Mouse (Mus musculus): ENCODE results near the gene Adcy5. TPM values are rescaled to one million over a fixed set of nuclear protein-coding genes. Genes with fewer than 3 reads are reported as not detected.

Adcy5 gene
- polyA plus RNA-seq, 2 experiments, result 2.5 to 10.1 TPM

DNA sequence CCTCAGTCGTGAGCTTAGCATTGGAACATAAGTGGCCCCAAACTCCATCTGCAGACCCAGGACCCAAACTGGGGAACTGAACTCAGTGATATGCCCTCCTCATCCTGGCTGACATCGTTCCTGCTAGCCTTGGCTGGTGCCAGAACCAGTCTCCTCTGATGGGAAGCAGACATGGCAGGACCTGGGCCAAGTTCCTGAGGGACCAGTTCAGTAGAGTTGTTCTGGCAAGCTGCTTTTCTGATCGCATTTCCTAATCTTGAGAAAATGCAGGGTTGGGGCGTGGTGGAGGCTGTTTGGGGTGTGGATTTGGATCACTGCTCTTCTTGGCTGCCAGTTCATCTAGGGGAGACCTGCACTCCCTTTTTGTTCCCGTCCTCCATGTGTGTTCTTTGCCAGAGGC, 143.1 kb downstream of the Adcy5 start:
- Histone ChIP-seq H3K4me2 (replicated peaks; ENCODE audit: low read depth, low read length, severe bottlenecking) (no peak overlapping the region), H3K4me3 (replicated peaks; ENCODE audit: low read length) (no peak overlapping the region), H3K4me1 (ENCODE audit: control insufficient read depth, insufficient read depth, low read length) (no peaks in the 10 kb centered on the region), H3K27ac (replicated peaks; ENCODE audit: low read depth, low read length) (no peak overlapping the region), H3K27me3 (ENCODE audit: control insufficient read depth, insufficient read depth, low read length) (no peaks in the 10 kb centered on the region), H3K9ac (ENCODE audit: low read depth, low read length, severe bottlenecking) (no peak overlapping the region), H3K9me3 (ENCODE audit: control insufficient read depth, low read length) (no peaks in the 10 kb centered on the region), H3K36me3 (ENCODE audit: control insufficient read depth, insufficient read depth, low read length) (peaks cover 3% of the 10 kb centered on the region; the same call in 1 of the 2 replicates)
- ATAC-seq (ENCODE audit: low FRiP score, low read depth) (no peak), DNase-seq (ENCODE audit: low spot score) (no peak)
- no peak for TF ChIP-seq POLR2A (IDR thresholded peaks at IDR 0.05; ENCODE audit: borderline replicate concordance, extremely low read depth, insufficient read depth, insufficient read length)
- WGBS, result 70% methylated on average over 5 of the region's 5 CpGs

DNA sequence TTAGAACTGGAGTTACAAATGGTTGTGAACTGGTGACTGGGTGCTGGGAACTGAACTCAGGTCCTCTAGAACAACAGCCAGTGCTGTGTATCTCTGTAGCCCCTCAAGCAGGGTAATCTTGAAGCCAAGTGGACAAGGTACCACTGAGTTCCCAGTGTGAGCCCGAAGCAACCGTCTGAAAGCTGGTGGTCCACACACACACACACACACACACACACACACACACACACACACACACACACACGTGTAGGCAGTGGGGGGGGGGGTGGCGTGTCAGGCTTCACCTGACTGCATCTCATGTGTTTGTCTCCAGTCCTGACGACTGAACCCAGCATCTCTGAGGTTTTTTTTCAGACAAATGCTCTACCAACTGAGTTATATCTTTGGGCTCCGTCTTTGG, 145.5 kb downstream of the Adcy5 start:
- H3K9me3 ChIP-seq (ENCODE audit: control insufficient read depth, low read length), result no peaks in the 10 kb centered on the region
- ATAC-seq (ENCODE audit: low FRiP score, low read depth), result no peak
- no peak overlapping the region for H3K27ac ChIP-seq (replicated peaks; ENCODE audit: low read depth, low read length)
- no peak overlapping the region for H3K9ac ChIP-seq (ENCODE audit: low read depth, low read length, severe bottlenecking)
- no peaks in the 10 kb centered on the region for H3K27me3 ChIP-seq (ENCODE audit: control insufficient read depth, insufficient read depth, low read length)
- H3K4me1 ChIP-seq (ENCODE audit: control insufficient read depth, insufficient read depth, low read length), result no peaks in the 10 kb centered on the region
- no peak for TF ChIP-seq POLR2A (IDR thresholded peaks at IDR 0.05; ENCODE audit: borderline replicate concordance, extremely low read depth, insufficient read depth, insufficient read length)
- WGBS, result 91% methylated on average over 6 of the region's 6 CpGs
- H3K36me3 ChIP-seq (ENCODE audit: control insufficient read depth, insufficient read depth, low read length), result peaks cover 9% of the 10 kb centered on the region
- no peak overlapping the region for H3K4me2 ChIP-seq (replicated peaks; ENCODE audit: low read depth, low read length, severe bottlenecking)
- no peak for DNase-seq (ENCODE audit: low spot score)
- no peak overlapping the region for H3K4me3 ChIP-seq (replicated peaks; ENCODE audit: low read length)

DNA sequence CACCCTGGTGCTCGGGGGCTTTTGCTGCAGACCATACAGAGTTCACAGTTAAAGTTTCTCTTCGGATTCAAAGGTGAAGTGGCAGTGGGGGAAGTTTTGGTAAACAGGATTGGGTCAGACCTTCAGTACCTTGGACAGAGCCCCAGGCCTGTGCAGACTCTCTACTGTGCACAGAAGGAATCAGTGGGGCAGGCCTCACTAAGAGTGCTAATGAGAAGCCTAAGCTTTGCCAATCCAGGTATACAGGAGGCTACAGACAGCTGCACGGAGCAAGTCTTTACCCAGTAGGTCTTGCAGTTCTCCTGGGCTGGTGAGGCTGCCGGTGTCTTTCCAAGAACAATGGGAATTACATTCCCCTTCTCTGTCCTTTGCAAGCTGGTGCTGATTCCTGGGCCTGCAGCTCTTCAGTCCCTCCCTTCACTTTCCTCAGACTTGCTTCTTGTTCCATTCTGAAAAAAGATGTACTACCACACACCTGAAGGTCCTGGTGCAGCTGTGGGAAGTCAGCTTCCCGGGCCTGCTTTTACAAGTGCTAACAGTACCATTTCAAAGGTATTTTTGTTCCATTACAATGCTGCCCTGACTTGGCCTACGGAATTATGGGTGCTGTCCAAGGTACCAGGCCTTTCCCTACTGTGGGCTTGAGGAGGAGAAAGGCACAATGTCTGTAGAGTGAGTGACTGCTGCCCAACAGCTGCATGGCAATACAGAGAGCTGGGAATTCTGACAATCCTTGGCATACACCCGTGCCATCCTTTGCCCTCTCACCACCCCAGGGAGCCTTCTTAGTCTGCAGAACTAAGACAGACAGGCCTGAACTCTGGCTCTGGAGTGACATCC, 148.0 kb downstream of the Adcy5 start:
- H3K9me3 ChIP-seq (ENCODE audit: control insufficient read depth, low read length), result no peaks in the 10 kb centered on the region
- H3K9ac ChIP-seq (ENCODE audit: low read depth, low read length, severe bottlenecking), result no peak overlapping the region
- H3K27me3 ChIP-seq (ENCODE audit: control insufficient read depth, insufficient read depth, low read length), result no peaks in the 10 kb centered on the region
- H3K4me2 ChIP-seq (replicated peaks; ENCODE audit: low read depth, low read length, severe bottlenecking), result no peak overlapping the region
- no peak for TF ChIP-seq POLR2A (IDR thresholded peaks at IDR 0.05; ENCODE audit: borderline replicate concordance, extremely low read depth, insufficient read depth, insufficient read length)
- peaks cover 9% of the 10 kb centered on the region for H3K36me3 ChIP-seq (ENCODE audit: control insufficient read depth, insufficient read depth, low read length)
- WGBS, result 47% methylated on average over 7 of the region's 7 CpGs
- no peak overlapping the region for H3K4me3 ChIP-seq (replicated peaks; ENCODE audit: low read length)
- DNase-seq (ENCODE audit: low spot score) (peak; percentile 63), ATAC-seq (ENCODE audit: low FRiP score, low read depth) (no peak)
- no peak overlapping the region for H3K27ac ChIP-seq (replicated peaks; ENCODE audit: low read depth, low read length)
- H3K4me1 ChIP-seq (ENCODE audit: control insufficient read depth, insufficient read depth, low read length), result no peaks in the 10 kb centered on the region

DNA sequence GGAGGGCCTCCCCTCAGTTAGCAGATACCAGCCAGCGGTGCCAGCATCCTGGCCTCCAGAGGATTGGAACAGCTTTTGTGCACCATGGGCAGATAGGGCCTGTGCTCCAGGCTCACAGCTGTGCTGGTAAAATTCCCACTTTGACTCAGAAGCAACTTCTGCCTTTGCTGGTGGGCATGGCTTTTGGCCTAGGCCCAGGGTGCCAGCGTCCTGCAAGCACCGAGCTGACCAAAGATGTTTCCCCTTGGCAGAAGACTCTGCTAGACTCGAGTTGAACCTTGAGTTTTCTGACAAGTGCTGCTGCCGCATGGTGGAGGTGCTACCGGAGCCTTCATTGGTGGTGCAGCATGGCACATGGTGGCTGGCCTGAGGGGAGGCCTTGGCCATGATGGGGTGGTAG, 149.0 kb downstream of the Adcy5 start:
- DNase-seq (ENCODE audit: low spot score), result no peak
- Histone ChIP-seq H3K27me3 (ENCODE audit: control insufficient read depth, insufficient read depth, low read length) (no peaks in the 10 kb centered on the region), H3K4me2 (replicated peaks; ENCODE audit: low read depth, low read length, severe bottlenecking) (no peak overlapping the region), H3K4me1 (ENCODE audit: control insufficient read depth, insufficient read depth, low read length) (no peaks in the 10 kb centered on the region), H3K4me3 (replicated peaks; ENCODE audit: low read length) (no peak overlapping the region), H3K9ac (ENCODE audit: low read depth, low read length, severe bottlenecking) (no peak overlapping the region), H3K36me3 (ENCODE audit: control insufficient read depth, insufficient read depth, low read length) (peaks cover 9% of the 10 kb centered on the region), H3K27ac (replicated peaks; ENCODE audit: low read depth, low read length) (no peak overlapping the region), H3K9me3 (ENCODE audit: control insufficient read depth, low read length) (no peaks in the 10 kb centered on the region)
- WGBS, result 92% methylated on average over 6 of the region's 6 CpGs
- ATAC-seq (ENCODE audit: low FRiP score, low read depth), result no peak
- TF ChIP-seq POLR2A (IDR thresholded peaks at IDR 0.05; ENCODE audit: borderline replicate concordance, extremely low read depth, insufficient read depth, insufficient read length), result no peak

DNA sequence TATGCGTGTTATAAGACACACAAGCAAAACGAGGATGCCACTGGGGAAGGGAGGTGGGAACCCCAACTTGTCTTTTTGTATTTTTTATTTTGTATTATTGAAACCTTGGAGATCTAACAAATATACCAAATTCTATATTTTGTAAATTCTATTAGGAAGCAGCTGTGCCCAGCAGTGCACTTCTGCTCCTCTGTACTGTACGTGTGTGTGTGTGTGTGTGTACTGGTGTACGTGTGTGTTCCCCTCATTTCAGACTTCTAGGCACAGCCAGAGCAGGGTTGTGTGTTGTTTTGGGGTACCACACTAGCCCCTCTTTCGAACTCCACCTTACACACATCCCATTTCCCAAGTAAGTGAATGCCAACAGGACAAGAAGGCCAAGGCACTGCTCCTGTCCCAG, 149.7 kb downstream of the Adcy5 start:
- H3K27me3 ChIP-seq (ENCODE audit: control insufficient read depth, insufficient read depth, low read length), result no peaks in the 10 kb centered on the region
- 86% methylated on average over 5 of the region's 5 CpGs for WGBS

More for the DNA sequence above, 149.7 kb downstream of the Adcy5 start:
- no peaks in the 10 kb centered on the region for H3K9me3 ChIP-seq (ENCODE audit: control insufficient read depth, low read length)
- peaks cover 9% of the 10 kb centered on the region for H3K36me3 ChIP-seq (ENCODE audit: control insufficient read depth, insufficient read depth, low read length)
- no peak overlapping the region for H3K9ac ChIP-seq (ENCODE audit: low read depth, low read length, severe bottlenecking)
- no peak overlapping the region for H3K4me3 ChIP-seq (replicated peaks; ENCODE audit: low read length)
- TF ChIP-seq POLR2A (IDR thresholded peaks at IDR 0.05; ENCODE audit: borderline replicate concordance, extremely low read depth, insufficient read depth, insufficient read length), result no peak
- ATAC-seq (ENCODE audit: low FRiP score, low read depth) (no peak), DNase-seq (ENCODE audit: low spot score) (no peak)
- no peak overlapping the region for H3K4me2 ChIP-seq (replicated peaks; ENCODE audit: low read depth, low read length, severe bottlenecking)
- no peaks in the 10 kb centered on the region for H3K4me1 ChIP-seq (ENCODE audit: control insufficient read depth, insufficient read depth, low read length)
- H3K27ac ChIP-seq (replicated peaks; ENCODE audit: low read depth, low read length), result no peak overlapping the region
